Mouse (Mus musculus) midbrain, embryonic 16.5 days (tissue): ENCODE measurements around the gene Ifit1. TPM values are rescaled to one million over a fixed set of nuclear protein-coding genes. Genes with fewer than 3 reads are reported as not detected.
"Not testable (repeated sequence)": the region's sequence is repeated elsewhere in the genome, so short reads cannot be mapped to it uniquely, and the experiment has no call there.

ENCODE experiments used
- ATAC-seq: fragments of 200-750 bp; cut with Nextera tagmentation; 2 replicates; pipeline ENCODE4 v1.8.0; 2017; ENCODE audit warnings: moderate TSS enrichment
- H3K27ac ChIP-seq: fragments of 300-500 bp; sonication (generic); 2 replicates; pipeline ENCODE4 v1.5.1; 2014; ENCODE audit warnings: mild to moderate bottlenecking, low read length, mixed read lengths
- H3K27me3 ChIP-seq: fragments of 300-500 bp; sonication (generic); 2 replicates; pipeline ENCODE4 v1.6.1; 2014; ENCODE audit warnings: low read depth, low read length, mixed read lengths; ENCODE audit not compliant: control insufficient read depth, insufficient read depth
- H3K36me3 ChIP-seq: fragments of 300-500 bp; sonication (generic); 2 replicates; pipeline ENCODE4 v1.6.1; 2014; ENCODE audit warnings: mild to moderate bottlenecking, low read length, moderate library complexity, mixed read lengths; ENCODE audit not compliant: control insufficient read depth, insufficient read depth
- H3K4me1 ChIP-seq: fragments of 300-500 bp; sonication (generic); 2 replicates; pipeline ENCODE4 v1.6.1; 2014; ENCODE audit warnings: mild to moderate bottlenecking, low read length, mixed read lengths; ENCODE audit not compliant: control insufficient read depth, insufficient read depth
- H3K4me2 ChIP-seq: fragments of 300-500 bp; sonication (generic); 2 replicates; pipeline ENCODE4 v1.6.1; 2014; ENCODE audit warnings: mild to moderate bottlenecking, low read length, mixed read lengths
- H3K4me3 ChIP-seq: fragments of 300-500 bp; sonication (generic); 2 replicates; pipeline ENCODE4 v1.5.1; 2014; ENCODE audit warnings: low read depth, mild to moderate bottlenecking, low read length, moderate library complexity, mixed read lengths
- H3K9ac ChIP-seq: fragments of 300-500 bp; sonication (generic); 2 replicates; pipeline ENCODE4 v1.6.1; 2014; ENCODE audit warnings: low read depth, low read length, mixed read lengths
- H3K9me3 ChIP-seq: fragments of 300-500 bp; sonication (generic); replicated peaks from 2 replicates; pipeline ENCODE4 v1.6.1; 2014; ENCODE audit warnings: mild to moderate bottlenecking, low read length, mixed read lengths; ENCODE audit not compliant: control insufficient read depth, poor library complexity, severe bottlenecking
- WGBS: fragments of 180-500 bp; shearing (Covaris S2); extraction: QIAGEN DNeasy Blood & Tissue Kit; methylation state at CpG from one replicate; pipeline ENCODE4 v1.1.7; 2014; 5-methylcytosine and 5-hydroxymethylcytosine counted together
- polyA plus RNA-seq: library from polyadenylated mRNA; unstranded; fragments of >200 nt; fragmentation: Nextera tagmentation; extraction: Ambion mirVana; gene quantifications from 2 replicates; pipeline ENCODE4 v1.2.1, GENCODE M21; 2015

Gene Ifit1
- polyA plus RNA-seq, 1 experiment from 2014 or later, result 0.29 TPM

- H3K27me3 ChIP-seq, H3K36me3 ChIP-seq, H3K4me2 ChIP-seq, H3K9me3 ChIP-seq, ATAC-seq, H3K4me1 ChIP-seq, H3K27ac ChIP-seq, H3K4me3 ChIP-seq, H3K9ac ChIP-seq: not testable (repeated sequence)
- 77% methylated on average over 3 of the region's 3 CpGs for WGBS
Measured at GRCm38 (mm10) chr19:34610118-34610517, 30.6 kb upstream of the Ifit1 start.

- H3K36me3 ChIP-seq, H3K4me1 ChIP-seq, H3K9me3 ChIP-seq, H3K27me3 ChIP-seq, H3K27ac ChIP-seq, ATAC-seq, H3K4me3 ChIP-seq, H3K4me2 ChIP-seq, H3K9ac ChIP-seq: not testable (repeated sequence)
- WGBS, result 88% methylated on average over 5 of the region's 11 CpGs
Measured at GRCm38 (mm10) chr19:34612243-34613001, 28.2 kb upstream of the Ifit1 start.

- no peak overlapping the region for H3K4me2 ChIP-seq
- no peaks in the 10 kb centered on the region for H3K36me3 ChIP-seq
- no peak for ATAC-seq
- WGBS, result 95% methylated on average over 5 of the region's 5 CpGs
- no peaks in the 10 kb centered on the region for H3K27me3 ChIP-seq
- H3K4me1 ChIP-seq, result no peaks in the 10 kb centered on the region
- no peaks in the 10 kb centered on the region for H3K9me3 ChIP-seq
- H3K27ac ChIP-seq, result no peak overlapping the region
- H3K4me3 ChIP-seq, result no peak overlapping the region
- no peak overlapping the region for H3K9ac ChIP-seq
Measured at GRCm38 (mm10) chr19:34620871-34621270, 19.8 kb upstream of the Ifit1 start.

GRCm38 (mm10) chr19:34623781-34624180, 16.9 kb upstream of the Ifit1 start:
- Histone ChIP-seq H3K27ac (no peak overlapping the region), H3K36me3 (no peaks in the 10 kb centered on the region), H3K9ac (no peak overlapping the region), H3K4me3 (no peak overlapping the region), H3K4me1 (no peaks in the 10 kb centered on the region), H3K4me2 (no peak overlapping the region), H3K27me3 (no peaks in the 10 kb centered on the region), H3K9me3 (no peaks in the 10 kb centered on the region)
- no peak for ATAC-seq
- 96% methylated on average over 6 of the region's 6 CpGs for WGBS

- Histone ChIP-seq H3K4me3 (no peak overlapping the region), H3K4me2 (no peak overlapping the region), H3K27ac (no peak overlapping the region), H3K9ac (no peak overlapping the region), H3K27me3 (no peaks in the 10 kb centered on the region), H3K36me3 (no peaks in the 10 kb centered on the region), H3K4me1 (no peaks in the 10 kb centered on the region), H3K9me3 (no peaks in the 10 kb centered on the region)
- WGBS, result 86% methylated on average over 4 of the region's 4 CpGs
- no peak for ATAC-seq
Measured at GRCm38 (mm10) chr19:34624663-34625062, 16.0 kb upstream of the Ifit1 start.

GRCm38 (mm10) chr19:34627496-34627895, 13.2 kb upstream of the Ifit1 start:
- Histone ChIP-seq H3K4me2 (no peak overlapping the region), H3K36me3 (no peaks in the 10 kb centered on the region), H3K27ac (no peak overlapping the region), H3K27me3 (no peaks in the 10 kb centered on the region), H3K4me1 (no peaks in the 10 kb centered on the region), H3K9ac (no peak overlapping the region), H3K4me3 (no peak overlapping the region), H3K9me3 (no peaks in the 10 kb centered on the region)
- WGBS, result 90% methylated on average over 2 of the region's 2 CpGs
- no peak for ATAC-seq

- no peak overlapping the region for H3K27ac ChIP-seq
- no peaks in the 10 kb centered on the region for H3K4me1 ChIP-seq
- no peak overlapping the region for H3K4me3 ChIP-seq
- H3K27me3 ChIP-seq, result no peaks in the 10 kb centered on the region
- H3K9ac ChIP-seq, result no peak overlapping the region
- no peak overlapping the region for H3K4me2 ChIP-seq
- ATAC-seq, result no peak
- H3K36me3 ChIP-seq, result no peaks in the 10 kb centered on the region
- H3K9me3 ChIP-seq, result no peaks in the 10 kb centered on the region
Measured at GRCm38 (mm10) chr19:34631487-34631886, 9.2 kb upstream of the Ifit1 start.

GRCm38 (mm10) chr19:34633484-34633883, 7.2 kb upstream of the Ifit1 start:
- Histone ChIP-seq H3K9me3 (no peaks in the 10 kb centered on the region), H3K27me3 (no peaks in the 10 kb centered on the region), H3K4me2 (no peak overlapping the region), H3K4me3 (no peak overlapping the region), H3K36me3 (no peaks in the 10 kb centered on the region), H3K9ac (no peak overlapping the region), H3K4me1 (no peaks in the 10 kb centered on the region), H3K27ac (no peak overlapping the region)
- 92% methylated on average over 2 of the region's 2 CpGs for WGBS
- no peak for ATAC-seq

- no peak overlapping the region for H3K4me3 ChIP-seq
- no peaks in the 10 kb centered on the region for H3K4me1 ChIP-seq
- no peak overlapping the region for H3K9ac ChIP-seq
- no peak overlapping the region for H3K27ac ChIP-seq
- no peaks in the 10 kb centered on the region for H3K9me3 ChIP-seq
- H3K27me3 ChIP-seq, result no peaks in the 10 kb centered on the region
- ATAC-seq, result peak; percentile 71
- H3K4me2 ChIP-seq, result no peak overlapping the region
- no peaks in the 10 kb centered on the region for H3K36me3 ChIP-seq
- WGBS, result 10% methylated on average over 3 of the region's 3 CpGs
Measured at GRCm38 (mm10) chr19:34636933-34637557, 3.6 kb upstream of the Ifit1 start.
